Mouse (Mus musculus): Measurements from ENCODE around the gene Gata3.

- TF ChIP-seq CTCF (IDR thresholded peaks at IDR 0.05; ENCODE audit: low read depth) (no peak), EP300 (IDR thresholded peaks at IDR 0.05; ENCODE audit: low read depth) (no peak)
These were observed 29.0 kb upstream of the Gata3 start for GRCm38 (mm10) chr2:9918691-9919471.
